Comparison of ENCODE assay signal across 10 mouse cellular contexts in genomic region chr12:32208951-32209350, GRCm38 (mm10). TPM values are rescaled to one million over a fixed set of nuclear protein-coding genes. Genes with fewer than 3 reads are reported as not detected.
DNase-seq lines count a peak whose midpoint lies in the region; ATAC-seq and TF ChIP-seq lines count a peak whose summit lies in the region.
"Had no signal": no experiment of that assay in that cellular context is flagged by ENCODE, and none has a peak within 500 bp of the region (broad histone marks: within the 10 kb centered on the region; RNA-seq: fewer than 3 reads in every experiment).

No protein-coding gene starts in this region.

- 50% methylated on average over 2 of the region's 2 CpGs for WGBS in heart, postnatal 0 days
- WGBS in heart, embryonic 11.5 days (ENCODE audit: insufficient replicate concordance) = 65% methylated on average over 2 of the region's 2 CpGs
- WGBS in liver, postnatal 0 days (ENCODE audit: insufficient replicate concordance) = 12% methylated on average over 2 of the region's 2 CpGs
- WGBS in cerebellum, adult 2 months = 85% methylated on average over 2 of the region's 2 CpGs

- TF ChIP-seq POLR2A in cerebellum, adult 2 months (IDR thresholded peaks at IDR 0.05; ENCODE audit: borderline replicate concordance, insufficient read depth, low read length) = no peak

- no peak for ATAC-seq in heart, postnatal 0 days (ENCODE audit: insufficient read depth, low read depth)
- ATAC-seq in heart, embryonic 11.5 days (replicated peaks; ENCODE audit: insufficient number of reproducible peaks, low FRiP score, low TSS enrichment) = no peak
- peak; percentile 70 for ATAC-seq in liver, postnatal 0 days
- ATAC-seq in cerebellum, adult (ENCODE audit: insufficient number of reproducible peaks, low FRiP score, low TSS enrichment) = no peak
- ATAC-seq: forebrain, embryonic 13.5 days had no signal

- H3K27ac ChIP-seq in heart, postnatal 0 days (ENCODE audit: low read depth) = peak overlapping the region; percentile 41; the same call in 1 of the 2 replicates
- H3K27ac ChIP-seq in heart, embryonic 11.5 days (ENCODE audit: low read depth, low read length) = no peak overlapping the region
- H3K27ac ChIP-seq in brown adipose tissue, adult 24 weeks (replicated peaks; ENCODE audit: low read depth, low read length) = peak overlapping the region; percentile 16
- peak overlapping the region; percentile 81 for H3K27ac ChIP-seq in liver, postnatal 0 days (ENCODE audit: low read depth)
- H3K27ac ChIP-seq in cerebellum, adult 2 months (ENCODE audit: insufficient read depth, low read length) = no peak overlapping the region
- H3K27ac ChIP-seq: forebrain, embryonic 13.5 days had no signal

- H3K9me3 ChIP-seq in heart, postnatal 0 days (replicated peaks; ENCODE audit: control insufficient read depth, low read length) = no peaks in the 10 kb centered on the region
- no peaks in the 10 kb centered on the region for H3K9me3 ChIP-seq in heart, embryonic 11.5 days (replicated peaks; ENCODE audit: control insufficient read depth, low read length)
- H3K9me3 ChIP-seq in liver, postnatal 0 days (ENCODE audit: low read length) = no peaks in the 10 kb centered on the region
- H3K9me3 ChIP-seq: forebrain, embryonic 13.5 days had no signal

- no peaks in the 10 kb centered on the region for H3K36me3 ChIP-seq in heart, postnatal 0 days (replicated peaks; ENCODE audit: control insufficient read depth, insufficient read depth, low read length)
- no peaks in the 10 kb centered on the region for H3K36me3 ChIP-seq in heart, embryonic 11.5 days (ENCODE audit: control insufficient read depth, insufficient read depth, low read length)
- peaks cover 11% of the 10 kb centered on the region for H3K36me3 ChIP-seq in liver, postnatal 0 days (replicated peaks; ENCODE audit: insufficient read depth, low read length)

- peak overlapping the region; percentile 47 for H3K4me2 ChIP-seq in heart, postnatal 0 days (ENCODE audit: low read depth, low read length)
- no peak overlapping the region for H3K4me2 ChIP-seq in heart, embryonic 11.5 days
- H3K4me2 ChIP-seq in liver, postnatal 0 days (ENCODE audit: low read depth, low read length) = peak overlapping the region; percentile 69

- no peak for TF ChIP-seq CTCF in heart, postnatal 0 days (IDR thresholded peaks at IDR 0.05; ENCODE audit: low read depth)
- no peak for TF ChIP-seq CTCF in liver, postnatal 0 days (IDR thresholded peaks at IDR 0.05; ENCODE audit: low read depth)
- TF ChIP-seq CTCF in cerebellum, adult 2 months (IDR thresholded peaks at IDR 0.05; ENCODE audit: borderline replicate concordance, insufficient read depth, low read depth, low read length) = no peak

- no peak for DNase-seq in heart, postnatal 0 days (ENCODE audit: low spot score)
- peak; percentile 44 for DNase-seq in CD4-positive, CD25-positive, alpha-beta regulatory T cell, adult 2 months (ENCODE audit: low read depth, low spot score)
- DNase-seq in liver, postnatal 0 days = peak; percentile 37
- DNase-seq in urinary bladder, postnatal 36 days (ENCODE audit: low spot score in 2 of 2) = no peak
- no peak for DNase-seq in cerebellum, adult 2 months
- DNase-seq: kidney, adult 11 months had no signal

- H3K27me3 ChIP-seq in heart, postnatal 0 days (ENCODE audit: control insufficient read depth, insufficient read depth, low read length) = no peaks in the 10 kb centered on the region
- H3K27me3 ChIP-seq in heart, embryonic 11.5 days (ENCODE audit: control insufficient read depth, insufficient read depth, low read length) = no peaks in the 10 kb centered on the region
- H3K27me3 ChIP-seq in liver, postnatal 0 days (ENCODE audit: insufficient read depth, low read length) = no peaks in the 10 kb centered on the region
- H3K27me3 ChIP-seq in cerebellum, adult 2 months (ENCODE audit: control insufficient read depth, insufficient read depth, low read length) = peaks cover 2% of the 10 kb centered on the region; the same call in 1 of the 2 replicates
- H3K27me3 ChIP-seq: forebrain, embryonic 13.5 days had no signal

- H3K9ac ChIP-seq in heart, postnatal 0 days (replicated peaks; ENCODE audit: low read depth, low read length) = no peak overlapping the region
- no peak overlapping the region for H3K9ac ChIP-seq in heart, embryonic 11.5 days (ENCODE audit: low read depth, low read length)
- H3K9ac ChIP-seq in liver, postnatal 0 days (replicated peaks) = peak overlapping the region; percentile 68; the same call in 1 of the 2 replicates
- H3K9ac ChIP-seq: forebrain, embryonic 13.5 days had no signal

- H3K4me1 ChIP-seq in heart, postnatal 0 days (ENCODE audit: control insufficient read depth, insufficient read depth) = no peaks in the 10 kb centered on the region
- H3K4me1 ChIP-seq in heart, embryonic 11.5 days (ENCODE audit: control insufficient read depth, insufficient read depth, low read length) = no peaks in the 10 kb centered on the region
- H3K4me1 ChIP-seq in brown adipose tissue, adult 24 weeks (ENCODE audit: control insufficient read depth, insufficient read depth, insufficient read length, low read length) = peaks cover 3% of the 10 kb centered on the region; the same call in 1 of the 2 replicates
- peaks cover 16% of the 10 kb centered on the region for H3K4me1 ChIP-seq in liver, postnatal 0 days (ENCODE audit: insufficient read depth)
- no peaks in the 10 kb centered on the region for H3K4me1 ChIP-seq in cerebellum, adult 2 months (ENCODE audit: control insufficient read depth, insufficient read depth, low read length)

- no peak for TF ChIP-seq EP300 in heart, postnatal 0 days (IDR thresholded peaks at IDR 0.05; ENCODE audit: low read depth)
- TF ChIP-seq EP300 in liver, postnatal 0 days (IDR thresholded peaks at IDR 0.05; ENCODE audit: low read depth) = no peak

- peak overlapping the region; percentile 37 for H3K4me3 ChIP-seq in heart, postnatal 0 days (ENCODE audit: low read depth, low read length)
- H3K4me3 ChIP-seq in heart, embryonic 11.5 days (ENCODE audit: low read depth, low read length) = no peak overlapping the region
- H3K4me3 ChIP-seq in brown adipose tissue, adult 24 weeks (ENCODE audit: insufficient read depth, low read depth, low read length) = peak overlapping the region; percentile 60; the same call in 1 of the 2 replicates
- peak overlapping the region; percentile 58 for H3K4me3 ChIP-seq in liver, postnatal 0 days (ENCODE audit: low read depth, low read length)
- no peak overlapping the region for H3K4me3 ChIP-seq in cerebellum, adult 2 months (replicated peaks; ENCODE audit: insufficient read depth, low read depth, low read length)
- H3K4me3 ChIP-seq: forebrain, embryonic 13.5 days had no signal

RNA-seq across cellular contexts. Expression of gene Pik3cg, which starts 0.5 kb away (rescaled TPM):
- 0.61 and 2.1 TPM in 2 replicates for total RNA-seq in heart, postnatal 0 days (2014; rRNA removed; ENCODE audit: low replicate concordance)
- polyA plus RNA-seq in heart, postnatal 0 days (2015; fragmentation: Nextera tagmentation; extraction: Ambion mirVana) = 0.57 and 0.66 TPM in 2 replicates
- 1.1 and 1.5 TPM in 2 replicates for polyA plus RNA-seq in heart, embryonic 11.5 days (2014; fragmentation: Nextera tagmentation; extraction: Ambion mirVana)
- 1.2 and 1.9 TPM in 2 replicates for polyA plus RNA-seq in brown adipose tissue, adult 24 weeks (2012; ENCODE audit: insufficient read depth, insufficient read length, missing spikeins)
- 2.8 and 3.3 TPM in 2 replicates for polyA plus RNA-seq in liver, postnatal 0 days (2015; fragmentation: Nextera tagmentation; extraction: Ambion mirVana)
- 0.71 and 0.74 TPM in 2 replicates for polyA plus RNA-seq in cerebellum, adult 2 months (2012; rRNA removed)

Comparison
In these comparisons a context has a peak if more than half of its experiments do, and no peak if none do; other contexts are left out.
1. H3K27ac ChIP-seq: peak in heart, postnatal 0 days (single experiment), brown adipose tissue, adult 24 weeks (single experiment) and liver, postnatal 0 days (single experiment); none in heart, embryonic 11.5 days (single experiment) and cerebellum, adult 2 months (single experiment).
2. H3K4me3 ChIP-seq: peak in heart, postnatal 0 days (single experiment), brown adipose tissue, adult 24 weeks (single experiment) and liver, postnatal 0 days (single experiment); none in heart, embryonic 11.5 days (single experiment) and cerebellum, adult 2 months (single experiment).
3. DNase-seq: peak in CD4-positive, CD25-positive, alpha-beta regulatory T cell, adult 2 months (single experiment) and liver, postnatal 0 days (single experiment); none in heart, postnatal 0 days (single experiment), urinary bladder, postnatal 36 days (0 of 2) and cerebellum, adult 2 months (0 of 2).